Mouse (Mus musculus) CH12.LX (cell line): ENCODE measurements around the gene Nedd4. TPM values are rescaled to one million over a fixed set of nuclear protein-coding genes. Genes with fewer than 3 reads are reported as not detected.

Experiments used
- DNase-seq: peaks from one replicate; pipeline ENCODE4 v3.0.0-alpha.2; 2013; ENCODE audit errors: extremely low read depth
- H3K27ac ChIP-seq: 2 replicates; pipeline ENCODE4 v1.5.1; 2012; ENCODE audit warnings: low read depth, mild to moderate bottlenecking, control low read depth, moderate library complexity; ENCODE audit not compliant: insufficient read depth
- H3K27me3 ChIP-seq: replicated peaks from 2 replicates; pipeline ENCODE3; 2012; ENCODE audit warnings: inconsistent platforms
- H3K36me3 ChIP-seq, 2 experiments: replicated peaks in 1 of 2; 2 replicates each; pipeline versions ENCODE3 to v1.6.1; 2012; ENCODE audit warnings: inconsistent platforms in 1 of 2, low read length in 1 of 2, mild to moderate bottlenecking in 1 of 2, mixed read lengths in 1 of 2, moderate library complexity in 1 of 2; ENCODE audit not compliant: control insufficient read depth in 1 of 2, insufficient read depth in 1 of 2
- H3K4me1 ChIP-seq, 2 experiments: 2 replicates each; pipeline ENCODE4 v1.6.1; 2012; ENCODE audit warnings: inconsistent platforms in 1 of 2, moderate library complexity in 1 of 2; ENCODE audit not compliant: insufficient read depth in 2 of 2, control insufficient read depth in 1 of 2
- H3K4me2 ChIP-seq: 2 replicates; pipeline ENCODE4 v1.6.1; 2012; ENCODE audit warnings: low read depth, mild to moderate bottlenecking, control low read depth; ENCODE audit not compliant: poor library complexity, insufficient read depth, severe bottlenecking
- H3K4me3 ChIP-seq, 3 experiments: fragments of 150-350 bp in 1 of 3; sonication (generic) in 1 of 3; replicated peaks in 1 of 3; 2 replicates each; pipeline versions ENCODE3 to v1.5.1; 2011 to 2012; ENCODE audit warnings: low read depth in 2 of 3, low read length in 2 of 3, mild to moderate bottlenecking in 2 of 3, moderate library complexity in 2 of 3, control low read depth in 1 of 3, improper control_type of control experiment in 1 of 3, inconsistent platforms in 1 of 3, mixed read lengths in 1 of 3; ENCODE audit not compliant: poor library complexity in 1 of 3
- H3K79me2 ChIP-seq: replicated peaks from 2 replicates; pipeline ENCODE4 v1.6.1; 2012; ENCODE audit warnings: mild to moderate bottlenecking, moderate library complexity; ENCODE audit not compliant: control insufficient read depth, poor library complexity, insufficient read depth, severe bottlenecking; ENCODE audit errors: extremely low read depth
- H3K9ac ChIP-seq: 2 replicates; pipeline ENCODE4 v1.6.1; 2012; ENCODE audit warnings: low read depth, mild to moderate bottlenecking, control low read depth, moderate library complexity; ENCODE audit not compliant: insufficient read depth
- H3K9me3 ChIP-seq: replicated peaks from 2 replicates; pipeline ENCODE3; 2012; ENCODE audit warnings: low read length, inconsistent platforms, mixed read lengths
- BHLHE40 ChIP-seq: IDR thresholded peaks from 2 replicates; pipeline ENCODE4 v1.6.1; 2011; ENCODE audit warnings: mild to moderate bottlenecking, low read depth, low read length, improper control_type of control experiment
- CTCF ChIP-seq, 2 experiments: IDR thresholded peaks in 1 of 2; conservative IDR thresholded peaks in 1 of 2; 2 replicates each; pipeline ENCODE4 v1.5.1; 2011 to 2012; ENCODE audit warnings: low read depth in 2 of 2, low read length in 2 of 2, improper control_type of control experiment in 1 of 2, inconsistent platforms in 1 of 2, mild to moderate bottlenecking in 1 of 2, moderate library complexity in 1 of 2
- ELF1 ChIP-seq: IDR thresholded peaks from 2 replicates; pipeline ENCODE4 v1.6.1; 2014; ENCODE audit warnings: low read depth, mild to moderate bottlenecking, inconsistent platforms, low read length, improper control_type of control experiment
- GABPA ChIP-seq: IDR thresholded peaks from 2 replicates; pipeline ENCODE4 v1.6.1; 2012; ENCODE audit warnings: low read depth, low read length, improper control_type of control experiment, inconsistent platforms; ENCODE audit not compliant: insufficient replicate concordance
- HCFC1 ChIP-seq: IDR thresholded peaks from 2 replicates; pipeline ENCODE4 v1.6.1; 2012; ENCODE audit warnings: low read depth, mild to moderate bottlenecking, inconsistent platforms, low read length, improper control_type of control experiment
- IRF4 ChIP-seq: IDR thresholded peaks from 2 replicates; pipeline ENCODE4 v1.6.1; 2014; ENCODE audit warnings: low read depth, mild to moderate bottlenecking, inconsistent platforms, low read length, improper control_type of control experiment
- JUN ChIP-seq: IDR thresholded peaks from 2 replicates; pipeline ENCODE4 v1.6.1; 2011; ENCODE audit warnings: low read depth, mild to moderate bottlenecking, low read length, improper control_type of control experiment, moderate library complexity; ENCODE audit not compliant: insufficient read depth
- KAT2A ChIP-seq: IDR thresholded peaks from 2 replicates; pipeline ENCODE4 v1.6.1; 2012; ENCODE audit warnings: low read length, improper control_type of control experiment, inconsistent platforms; ENCODE audit not compliant: insufficient replicate concordance
- MAFK ChIP-seq: IDR thresholded peaks from 2 replicates; pipeline ENCODE4 v1.6.1; 2011; ENCODE audit warnings: low read length, improper control_type of control experiment; ENCODE audit not compliant: insufficient replicate concordance
- MAX ChIP-seq: IDR thresholded peaks from 2 replicates; pipeline ENCODE4 v1.6.1; 2011; ENCODE audit warnings: low read length, improper control_type of control experiment
- MEF2A ChIP-seq: IDR thresholded peaks from 2 replicates; pipeline ENCODE4 v1.6.1; 2014; ENCODE audit warnings: low read depth, mild to moderate bottlenecking, inconsistent platforms, low read length, improper control_type of control experiment, borderline replicate concordance
- MXI1 ChIP-seq: IDR thresholded peaks from 2 replicates; pipeline ENCODE4 v1.6.1; 2011; ENCODE audit warnings: mild to moderate bottlenecking, low read depth, low read length, improper control_type of control experiment
- MYC ChIP-seq: IDR thresholded peaks from 2 replicates; pipeline ENCODE4 v1.6.1; 2011; ENCODE audit warnings: low read depth, mild to moderate bottlenecking, improper control_type of control experiment, low read length
- NELFE ChIP-seq: IDR thresholded peaks from 2 replicates; pipeline ENCODE4 v1.6.1; 2011; ENCODE audit warnings: low read depth, low read length, improper control_type of control experiment
- POLR2A ChIP-seq: IDR thresholded peaks from 2 replicates; pipeline ENCODE4 v1.6.1; 2011; ENCODE audit warnings: low read depth, mild to moderate bottlenecking, improper control_type of control experiment, low read length
- RAD21 ChIP-seq: IDR thresholded peaks from 2 replicates; pipeline ENCODE4 v1.6.1; 2011; ENCODE audit warnings: low read depth, mild to moderate bottlenecking, low read length, improper control_type of control experiment, moderate library complexity
- SMC3 ChIP-seq: IDR thresholded peaks from 2 replicates; pipeline ENCODE4 v1.6.1; 2011; ENCODE audit warnings: low read depth, low read length, improper control_type of control experiment
- TBP ChIP-seq: conservative IDR thresholded peaks from 2 replicates; pipeline ENCODE4 v1.6.1; 2011; ENCODE audit warnings: low read depth, low read length, improper control_type of control experiment
- UBTF ChIP-seq: IDR thresholded peaks from 2 replicates; pipeline ENCODE4 v1.6.1; 2012; ENCODE audit warnings: low read depth, mild to moderate bottlenecking, inconsistent platforms, low read length, improper control_type of control experiment, moderate library complexity
- USF2 ChIP-seq: conservative IDR thresholded peaks from 2 replicates; pipeline ENCODE4 v1.6.1; 2011; ENCODE audit warnings: low read depth, low read length, improper control_type of control experiment
- ZC3H11A ChIP-seq: IDR thresholded peaks from 2 replicates; pipeline ENCODE4 v1.6.1; 2012; ENCODE audit warnings: low read depth, mild to moderate bottlenecking, inconsistent platforms, low read length, improper control_type of control experiment
- ZKSCAN1 ChIP-seq: IDR thresholded peaks from 2 replicates; pipeline ENCODE4 v1.6.1; 2012; ENCODE audit warnings: low read depth, inconsistent platforms, low read length, improper control_type of control experiment, borderline replicate concordance
- ZMIZ1 ChIP-seq: IDR thresholded peaks from 2 replicates; pipeline ENCODE4 v1.6.1; 2012; ENCODE audit warnings: low read depth, mild to moderate bottlenecking, inconsistent platforms, low read length, improper control_type of control experiment
- dilution Hi-C: fragments of 300-500 bp; cut with MboI; formaldehyde crosslinking; loops from 2 replicates; pipeline ENCODE4 v1.14.3; 2020; ENCODE audit warnings: low sequenced_read_pairs; ENCODE audit not compliant: extremely low pct_unique_long_range_greater_than_20kb, extremely low pct_ligation_motif_present
- in situ Hi-C: fragments of 300-500 bp; cut with MboI; formaldehyde crosslinking; loops from 3 replicates; pipeline ENCODE4 v1.14.3; 2019; ENCODE audit warnings: low sequenced_read_pairs, low pct_ligation_motif_present, low pct_unique_long_range_greater_than_20kb, mixed read lengths
- polyA plus RNA-seq: library from polyadenylated mRNA; unstranded; fragments of >175 nt; gene quantifications from 2 replicates; pipeline ENCODE4 v1.2.1, GENCODE M21; 2012; ENCODE audit warnings: low read depth; ENCODE audit not compliant: insufficient read length
- total RNA-seq, 2 experiments: library from RNA; depleted of rRNA; stranded (reverse); fragments of 300-350 nt in 1 of 2; fragments of >200 nt in 1 of 2; gene quantifications; 2 replicates each; pipeline ENCODE4 v1.2.3; 2012 to 2014

The Nedd4 gene
- total and polyA plus RNA-seq, 3 experiments: 56.9 to 211 (median 206) TPM

- no peak overlapping the region for H3K27ac ChIP-seq
- 0 out of 2 replicates have a peak, but pooled peaks cover 3% of the 10 kb centered on the region for H3K79me2 ChIP-seq
- in situ Hi-C loops: no loop called here
- no peak overlapping the region for H3K4me3 ChIP-seq
- peaks cover 0 to 20% of the 10 kb centered on the region in 2 experiments; a peak in 2 of 4 replicates for H3K4me1 ChIP-seq
- no peak overlapping the region for H3K9ac ChIP-seq
- no peak for DNase-seq
- TF ChIP-seq MYC (no peak), TBP (no peak), ZKSCAN1 (no peak), GABPA (no peak), MAX (no peak), RAD21 (no peak), ZMIZ1 (no peak), KAT2A (no peak), ZC3H11A (no peak), ELF1 (no peak), MXI1 (no peak), IRF4 (no peak), MEF2A (no peak), USF2 (no peak), POLR2A (no peak), NELFE (no peak)
- dilution Hi-C loops: no loop called here
- no peak overlapping the region for H3K4me2 ChIP-seq
- H3K36me3 ChIP-seq: peaks cover 3 to 84% of the 10 kb centered on the region in 2 experiments
- H3K9me3 ChIP-seq: no peaks in the 10 kb centered on the region
- H3K27me3 ChIP-seq: no peaks in the 10 kb centered on the region
Measured at GRCm38 (mm10) chr9:72699702-72700101, 37.6 kb downstream of the Nedd4 start.

- TF ChIP-seq HCFC1: no peak
- TF ChIP-seq MEF2A: no peak
- no peak for TF ChIP-seq IRF4
- no peak for TF ChIP-seq MAX
- no peak for TF ChIP-seq BHLHE40
- no peak for TF ChIP-seq KAT2A
- no peak for TF ChIP-seq UBTF
- no peak for TF ChIP-seq SMC3
- no peak for TF ChIP-seq TBP
- no peak for TF ChIP-seq CTCF (conservative IDR thresholded peaks at IDR 0.05 in 1 of 2, IDR thresholded peaks at IDR 0.05 in 1 of 2; ENCODE audit: low read depth in 2 of 2, low read length in 2 of 2)
- TF ChIP-seq MAFK: no peak
- TF ChIP-seq JUN: no peak
- 0 out of 2 replicates have a peak, but pooled peaks cover 3% of the 10 kb centered on the region for H3K79me2 ChIP-seq
- no peaks in the 10 kb centered on the region for H3K9me3 ChIP-seq
- peaks cover 0 to 8% of the 10 kb centered on the region in 2 experiments; a peak in 2 of 4 replicates for H3K4me1 ChIP-seq
- H3K9ac ChIP-seq: no peak overlapping the region
- dilution Hi-C loops (no loop called here), in situ Hi-C loops (no loop called here)
- no peak for DNase-seq
- H3K27me3 ChIP-seq: no peaks in the 10 kb centered on the region
- no peak overlapping the region for H3K4me2 ChIP-seq
- H3K27ac ChIP-seq: no peak overlapping the region
- no peak overlapping the region for H3K4me3 ChIP-seq
- peaks cover 3 to 87% of the 10 kb centered on the region in 2 experiments for H3K36me3 ChIP-seq
Measured at GRCm38 (mm10) chr9:72701441-72701840, 39.3 kb downstream of the Nedd4 start.
